Mouse (Mus musculus) regulatory T cell (primary cell): ENCODE data around the gene Gm10073.

Experiments used
- in situ Hi-C: fragments of 300-600 bp; cut with MboI, MseI; formaldehyde crosslinking; loops from one replicate; pipeline ENCODE4 v1.15.1; 2025; ENCODE audit warnings: high pct_unique_total_duplicates

Gm10073 gene

GRCm38 (mm10) chr8:106556068-106556645, 17.1 kb downstream of the Gm10073 start:
- in situ Hi-C loops, result no loop called here

- in situ Hi-C loops, result no loop called here
Observed at GRCm38 (mm10) chr8:106554011-106554410, 19.2 kb downstream of the Gm10073 start.

- in situ Hi-C loops, result no loop called here
Observed at GRCm38 (mm10) chr8:106550906-106551305, 22.4 kb downstream of the Gm10073 start.

- in situ Hi-C loops, result no loop called here
Observed at GRCm38 (mm10) chr8:106548366-106548936, 24.8 kb downstream of the Gm10073 start.

- in situ Hi-C loops, result no loop called here
Observed at GRCm38 (mm10) chr8:106546746-106547145, 26.5 kb downstream of the Gm10073 start.

- in situ Hi-C loops, result no loop called here
Observed at GRCm38 (mm10) chr8:106545149-106545548, 28.1 kb downstream of the Gm10073 start.

GRCm38 (mm10) chr8:106543043-106543442, 30.2 kb downstream of the Gm10073 start:
- in situ Hi-C loops, result loop anchor here (5.0 kb wide), 1 partner anchor 96 kb away; no protein-coding TSS in a partner anchor

GRCm38 (mm10) chr8:106541002-106541401, 32.3 kb downstream of the Gm10073 start:
- in situ Hi-C loops, result loop anchor here (5.0 kb wide), 1 partner anchor 94 kb away; no protein-coding TSS in a partner anchor

- in situ Hi-C loops, result loop anchor here (10.0 kb wide), 1 partner anchor 124 kb away; the partner anchor contains the start of gene Zfp90
Observed at GRCm38 (mm10) chr8:106539193-106539592, 34.1 kb downstream of the Gm10073 start.

- in situ Hi-C loops, result loop anchor here (10.0 kb wide), 1 partner anchor 121 kb away; the partner anchor contains the start of gene Zfp90
Observed at GRCm38 (mm10) chr8:106535448-106535847, 37.8 kb downstream of the Gm10073 start.

- in situ Hi-C loops, result loop anchor here (10.0 kb wide), 1 partner anchor 120 kb away; the partner anchor contains the start of gene Zfp90
Observed at GRCm38 (mm10) chr8:106534449-106534848, 38.8 kb downstream of the Gm10073 start.

GRCm38 (mm10) chr8:106533709-106534108, 39.6 kb downstream of the Gm10073 start:
- in situ Hi-C loops, result loop anchor here (10.0 kb wide), 1 partner anchor 119 kb away; the partner anchor contains the start of gene Zfp90

- in situ Hi-C loops, result loop anchor here (10.0 kb wide), 1 partner anchor 116 kb away; the partner anchor contains the start of gene Zfp90
Observed at GRCm38 (mm10) chr8:106530566-106530965, 42.7 kb downstream of the Gm10073 start.

GRCm38 (mm10) chr8:106529885-106530482, 43.3 kb downstream of the Gm10073 start:
- in situ Hi-C loops, result loop anchor here (10.0 kb wide), 2 partner anchors 75 to 115 kb away; partner anchors contain the start of gene Zfp90

- in situ Hi-C loops, result loop anchor here (10.0 kb wide), 1 partner anchor 74 kb away; no protein-coding TSS in a partner anchor
Observed at GRCm38 (mm10) chr8:106528596-106529249, 44.5 kb downstream of the Gm10073 start.

- in situ Hi-C loops, result loop anchor here (10.0 kb wide), 1 partner anchor 73 kb away; no protein-coding TSS in a partner anchor
Observed at GRCm38 (mm10) chr8:106527241-106528036, 45.8 kb downstream of the Gm10073 start.

GRCm38 (mm10) chr8:106526725-106527124, 46.5 kb downstream of the Gm10073 start:
- in situ Hi-C loops, result loop anchor here (10.0 kb wide), 1 partner anchor 72 kb away; no protein-coding TSS in a partner anchor
